Mouse (Mus musculus): Measurements from ENCODE around the gene Dpp4. TPM values are rescaled to one million over a fixed set of nuclear protein-coding genes. Genes with fewer than 3 reads are reported as not detected.
A peak's percentile ranks its signal among the peaks of the same experiment; 100 is the strongest.

Dpp4 gene
- polyA plus RNA-seq, 1 experiment from 2014 or later, result 3.8 TPM

GRCm38 (mm10) chr2:62440802-62441544 lies 28.9 kb upstream of the Dpp4 start:
- H3K27me3 ChIP-seq, result no peaks in the 10 kb centered on the region
- ChIA-PET POLR2A (no interaction called here), CTCF (interaction anchor here (0.8 to 1.8 kb wide), 3 partner anchors 11 to 187 kb away, joined by 3 to 6 read pairs (median 3); no protein-coding TSS in a partner anchor)
- DNase-seq (ENCODE audit: low read depth, low spot score) (no peak), ATAC-seq (no peak)
- no peak for TF ChIP-seq CTCF (IDR thresholded peaks at IDR 0.05)
- in situ Hi-C loops (cut with MboI; ENCODE audit: low pct_unique_long_range_greater_than_20kb), result no loop called here

- no peak for ATAC-seq
- no peaks in the 10 kb centered on the region for H3K27me3 ChIP-seq
- POLR2A ChIA-PET, result no interaction called here
Measured at GRCm38 (mm10) chr2:62440083-62440482, 28.1 kb upstream of the Dpp4 start.

GRCm38 (mm10) chr2:62431245-62431795 lies 19.3 kb upstream of the Dpp4 start:
- ChIA-PET POLR2A (no interaction called here), CTCF (interaction anchor here (1.0 to 1.4 kb wide), 2 partner anchors 13 to 85 kb away, joined by 3 read pairs; no protein-coding TSS in a partner anchor)
- no peaks in the 10 kb centered on the region for H3K27me3 ChIP-seq
- ATAC-seq (no peak), DNase-seq (ENCODE audit: low read depth, low spot score) (no peak)
- in situ Hi-C loops (cut with MboI; ENCODE audit: low pct_unique_long_range_greater_than_20kb), result no loop called here
- no peak for TF ChIP-seq CTCF (IDR thresholded peaks at IDR 0.05)

More at GRCm38 (mm10) chr2:62440083-62440482, 28.1 kb upstream of the Dpp4 start:
- TF ChIP-seq CTCF (IDR thresholded peaks at IDR 0.05), result no peak
- in situ Hi-C loops (cut with MboI; ENCODE audit: low pct_unique_long_range_greater_than_20kb), result no loop called here
- CTCF ChIA-PET, result no interaction called here
- no peak for DNase-seq (ENCODE audit: low read depth, low spot score)

- DNase-seq (ENCODE audit: low read depth, low spot score), result peak; percentile 53
- H3K27me3 ChIP-seq, result no peaks in the 10 kb centered on the region
- POLR2A ChIA-PET, result no interaction called here
- no peak for TF ChIP-seq CTCF (IDR thresholded peaks at IDR 0.05)
- CTCF ChIA-PET, result interaction anchor here (0.8 kb wide), 1 partner anchor 11 kb away, joined by 3 read pairs; no protein-coding TSS in a partner anchor
- in situ Hi-C loops (cut with MboI; ENCODE audit: low pct_unique_long_range_greater_than_20kb), result no loop called here
- ATAC-seq, result peak; percentile 93
Measured at GRCm38 (mm10) chr2:62425941-62426340, 13.9 kb upstream of the Dpp4 start.

GRCm38 (mm10) chr2:62423343-62423776 lies 11.3 kb upstream of the Dpp4 start:
- no peaks in the 10 kb centered on the region for H3K27me3 ChIP-seq
- TF ChIP-seq CTCF (IDR thresholded peaks at IDR 0.05), result no peak
- POLR2A ChIA-PET, result no interaction called here
- no peak for DNase-seq (ENCODE audit: low read depth, low spot score)
- CTCF ChIA-PET, result no interaction called here
- in situ Hi-C loops (cut with MboI; ENCODE audit: low pct_unique_long_range_greater_than_20kb), result no loop called here
- no peak for ATAC-seq

- no peak for TF ChIP-seq CTCF (IDR thresholded peaks at IDR 0.05)
- ATAC-seq, result no peak
- in situ Hi-C loops (cut with MboI; ENCODE audit: low pct_unique_long_range_greater_than_20kb), result no loop called here
- no peak for DNase-seq (ENCODE audit: low read depth, low spot score)
- H3K27me3 ChIP-seq, result no peaks in the 10 kb centered on the region
- POLR2A ChIA-PET, result no interaction called here
- CTCF ChIA-PET, result no interaction called here
Measured at GRCm38 (mm10) chr2:62422515-62423342, 10.7 kb upstream of the Dpp4 start.

- ATAC-seq (no peak), DNase-seq (ENCODE audit: low read depth, low spot score) (no peak)
- CTCF ChIA-PET, result interaction anchor here (1.4 kb wide), 1 partner anchor 15 kb away, joined by 6 read pairs; no protein-coding TSS in a partner anchor
- H3K27me3 ChIP-seq, result no peaks in the 10 kb centered on the region
- in situ Hi-C loops (cut with MboI; ENCODE audit: low pct_unique_long_range_greater_than_20kb), result no loop called here
- POLR2A ChIA-PET, result no interaction called here
- TF ChIP-seq CTCF (IDR thresholded peaks at IDR 0.05), result no peak
Measured at GRCm38 (mm10) chr2:62421229-62421628, 9.2 kb upstream of the Dpp4 start.

- ChIA-PET CTCF (interaction anchor here (1.4 to 1.6 kb wide), 2 partner anchors 10 to 14 kb away, joined by 4 to 6 read pairs; no protein-coding TSS in a partner anchor), POLR2A (no interaction called here)
- no peak for TF ChIP-seq CTCF (IDR thresholded peaks at IDR 0.05)
- DNase-seq (ENCODE audit: low read depth, low spot score) (no peak), ATAC-seq (no peak)
- in situ Hi-C loops (cut with MboI; ENCODE audit: low pct_unique_long_range_greater_than_20kb), result no loop called here
- H3K27me3 ChIP-seq, result no peaks in the 10 kb centered on the region
Measured at GRCm38 (mm10) chr2:62420045-62420444, 8.0 kb upstream of the Dpp4 start.

- ChIA-PET POLR2A (interaction anchor here (0.7 kb wide), 1 partner anchor 83 kb away, joined by 4 read pairs; no protein-coding TSS in a partner anchor), CTCF (no interaction called here)
- ATAC-seq (no peak), DNase-seq (ENCODE audit: low read depth, low spot score) (no peak)
- no peak for TF ChIP-seq CTCF (IDR thresholded peaks at IDR 0.05)
- no peaks in the 10 kb centered on the region for H3K27me3 ChIP-seq
- in situ Hi-C loops (cut with MboI; ENCODE audit: low pct_unique_long_range_greater_than_20kb), result no loop called here
Measured at GRCm38 (mm10) chr2:62417233-62417632, 5.2 kb upstream of the Dpp4 start.

GRCm38 (mm10) chr2:62411211-62412080 lies 585 bp downstream of the Dpp4 start:
- CTCF ChIA-PET, result no interaction called here
- TF ChIP-seq CTCF (IDR thresholded peaks at IDR 0.05), result no peak
- in situ Hi-C loops (cut with MboI; ENCODE audit: low pct_unique_long_range_greater_than_20kb), result no loop called here
- ATAC-seq, result peak; percentile 79
- DNase-seq (ENCODE audit: low read depth, low spot score), result no peak
- H3K27me3 ChIP-seq, result no peaks in the 10 kb centered on the region
- POLR2A ChIA-PET, result no interaction called here

Data from Patski (cell line).